Mouse (Mus musculus): ENCODE data around the gene Nudt2.

GRCm38 (mm10) chr4:41513714-41514113 is 48.8 kb downstream of the Nudt2 start:
- TF ChIP-seq GATA1 (IDR thresholded peaks at IDR 0.05; ENCODE audit: low read length) (no peak), TAL1 (IDR thresholded peaks at IDR 0.05; ENCODE audit: low read length) (no peak)

Data from erythroblast, embryonic 14.5 days (primary cell).